Mouse (Mus musculus) brain, embryonic 14.5 days (tissue): ENCODE measurements around the gene Tex29.

Experiments
- CTCF ChIP-seq: fragments of 200-500 bp; IDR thresholded peaks from 2 replicates; pipeline ENCODE4 v1.5.1; 2012; ENCODE audit warnings: inconsistent platforms, mild to moderate bottlenecking, moderate library complexity, borderline replicate concordance; ENCODE audit not compliant: insufficient read depth, insufficient read length; ENCODE audit errors: extremely low read depth
- POLR2A ChIP-seq: fragments of 200-500 bp; IDR thresholded peaks from 2 replicates; pipeline ENCODE4 v1.6.1; 2012; ENCODE audit warnings: mild to moderate bottlenecking, inconsistent platforms, borderline replicate concordance; ENCODE audit not compliant: poor library complexity, insufficient read depth, insufficient read length, severe bottlenecking; ENCODE audit errors: extremely low read depth

DNA sequence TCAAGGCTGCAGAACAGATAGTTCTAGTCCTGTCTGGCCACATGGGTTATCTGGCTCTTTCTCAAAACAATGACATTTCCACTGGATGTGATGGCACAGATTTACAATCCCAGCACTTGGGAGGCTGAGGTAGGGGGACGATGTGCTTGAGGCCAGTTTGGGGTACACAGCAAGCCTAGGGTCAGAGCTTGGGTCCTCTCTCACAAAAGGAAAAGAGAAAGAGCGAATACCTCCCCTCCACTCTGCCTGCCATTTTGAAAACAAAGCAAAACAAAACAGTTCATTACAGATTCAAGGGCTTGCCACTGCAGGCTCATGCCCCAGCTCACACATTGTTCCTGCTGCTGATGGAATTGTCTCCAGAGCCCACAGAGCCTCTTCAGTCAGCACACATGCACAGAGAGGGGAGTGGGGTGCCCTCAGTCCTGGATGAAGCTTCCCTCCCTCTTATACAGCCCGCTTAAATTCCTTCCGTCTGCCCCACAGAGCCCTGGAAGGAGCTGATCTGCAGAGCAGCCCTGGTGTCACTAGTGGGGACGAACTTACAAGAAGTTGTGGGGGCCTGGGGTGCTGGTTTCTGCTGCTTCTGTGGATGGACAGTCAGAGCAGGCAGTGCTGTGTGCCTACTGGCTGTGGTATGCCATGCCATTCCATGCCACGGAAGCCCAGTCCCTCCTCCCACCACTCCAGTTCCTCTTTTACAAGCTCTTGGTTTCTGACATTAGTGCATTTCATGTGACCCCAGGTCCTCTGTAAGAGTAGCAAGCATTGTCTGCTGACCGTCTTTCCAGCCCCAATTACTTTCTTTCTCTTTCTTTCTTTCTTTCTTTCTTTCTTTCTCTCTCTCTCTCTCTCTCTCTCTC, 49.1 kb downstream of the Tex29 start:
- no peak for TF ChIP-seq CTCF
- TF ChIP-seq POLR2A: no peak
